Mouse (Mus musculus) lung, postnatal 4 days (tissue): ENCODE results near the gene Tmem108.
"Not testable (repeated sequence)": the region's sequence is repeated elsewhere in the genome, so short reads cannot be mapped to it uniquely, and the experiment has no call there.

Source experiments
- DNase-seq, 2 experiments: peaks; one replicate each; pipeline ENCODE4 v3.0.0; 2021

Tmem108 gene

DNA sequence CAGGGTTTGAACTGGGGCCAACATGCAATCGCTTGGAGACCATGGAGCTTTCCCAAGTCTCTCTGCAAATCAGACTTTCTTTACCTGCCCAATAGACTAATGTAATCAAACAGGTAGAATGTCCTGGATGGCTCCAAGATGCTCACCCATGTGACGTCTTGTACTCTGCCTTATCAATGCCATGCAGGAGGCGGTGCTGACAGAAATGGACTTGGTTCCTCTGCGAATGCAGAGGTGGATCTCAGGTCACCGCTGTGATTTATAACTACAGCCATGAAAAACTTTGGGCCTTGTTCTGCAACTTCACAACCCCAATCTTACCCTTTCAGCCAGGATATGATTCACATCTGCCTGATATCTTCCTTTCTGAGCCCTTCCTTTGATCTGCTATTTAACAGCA lies 83.8 kb downstream of the Tmem108 start:
- DNase-seq, result no peak

DNA sequence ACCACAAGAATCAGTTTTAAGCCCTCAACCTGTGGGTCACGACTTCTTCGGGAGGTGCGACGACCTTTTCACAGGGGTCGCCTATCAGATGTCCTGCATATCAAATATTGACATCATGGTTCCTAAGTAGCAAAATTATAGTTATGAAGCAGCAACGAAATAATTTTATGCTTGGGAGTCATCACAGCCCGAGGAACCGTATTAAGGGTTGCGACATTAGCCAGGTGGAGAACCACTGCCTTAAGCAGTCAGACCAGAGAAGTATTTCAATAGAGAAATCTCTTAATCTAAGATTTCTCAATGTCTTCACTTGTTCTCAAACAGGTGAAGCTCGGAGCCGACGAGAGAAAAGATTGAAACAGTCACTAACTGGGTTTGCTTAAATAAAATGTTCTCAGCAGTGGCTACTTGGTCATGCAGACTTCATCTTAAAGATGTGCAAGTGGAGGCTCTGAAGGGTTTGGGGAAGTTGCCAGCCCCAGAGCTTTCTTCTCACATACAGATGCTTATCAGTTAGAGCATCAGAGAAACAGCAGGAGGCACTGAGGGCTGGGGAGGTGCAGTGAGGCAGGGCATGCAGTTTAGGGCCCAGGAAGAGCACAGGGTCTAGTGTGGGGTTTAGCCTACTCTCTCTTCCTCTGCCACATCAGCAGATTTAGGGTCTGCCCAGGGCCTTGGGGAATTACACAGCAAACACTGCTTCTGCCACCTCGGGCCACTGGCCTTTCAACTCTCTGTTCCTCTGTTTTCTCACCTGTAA lies 85.7 kb downstream of the Tmem108 start:
- DNase-seq, result no peak

DNA sequence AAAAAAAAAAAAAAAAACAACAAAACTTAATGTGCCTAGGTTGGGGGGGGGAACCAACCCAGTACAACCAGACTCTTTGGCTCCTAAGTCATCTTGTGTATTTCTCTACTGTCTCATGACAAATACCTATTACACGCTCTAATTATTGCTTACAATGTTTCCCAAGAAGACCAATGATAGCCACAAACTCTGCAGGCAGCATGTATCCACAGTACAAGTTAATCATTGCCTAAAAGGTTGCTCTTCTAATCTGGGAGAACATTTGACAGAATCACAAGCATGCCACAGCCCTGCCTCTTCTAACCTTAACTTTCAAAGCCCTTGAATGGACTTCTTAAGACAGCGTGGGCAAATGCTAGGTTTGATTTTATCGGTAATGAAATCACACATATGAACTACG lies 88.8 kb downstream of the Tmem108 start:
- DNase-seq, result no peak

DNA sequence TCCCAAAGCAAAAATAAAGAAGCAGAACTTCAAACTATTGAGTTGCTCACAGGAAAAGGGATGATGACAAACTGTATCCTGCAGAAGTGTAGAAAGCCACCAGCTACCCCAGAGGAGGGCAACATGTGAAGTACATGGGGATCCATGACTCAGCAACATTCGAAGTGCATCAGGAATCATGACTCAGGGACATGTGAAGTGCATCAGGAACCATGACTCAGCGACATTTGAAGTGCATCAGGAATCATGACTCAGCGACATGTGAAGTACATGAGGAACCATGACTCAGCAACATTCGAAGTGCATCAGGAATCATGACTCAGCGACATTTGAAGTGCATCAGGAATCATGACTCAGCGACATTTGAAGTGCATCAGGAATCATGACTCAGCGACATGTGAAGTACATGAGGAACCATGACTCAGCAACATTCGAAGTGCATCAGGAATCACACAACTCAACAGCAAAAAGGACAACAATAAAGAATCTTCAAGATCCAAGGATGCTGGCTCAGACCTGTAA lies 91.0 kb downstream of the Tmem108 start:
- not testable (repeated sequence) for DNase-seq

DNA sequence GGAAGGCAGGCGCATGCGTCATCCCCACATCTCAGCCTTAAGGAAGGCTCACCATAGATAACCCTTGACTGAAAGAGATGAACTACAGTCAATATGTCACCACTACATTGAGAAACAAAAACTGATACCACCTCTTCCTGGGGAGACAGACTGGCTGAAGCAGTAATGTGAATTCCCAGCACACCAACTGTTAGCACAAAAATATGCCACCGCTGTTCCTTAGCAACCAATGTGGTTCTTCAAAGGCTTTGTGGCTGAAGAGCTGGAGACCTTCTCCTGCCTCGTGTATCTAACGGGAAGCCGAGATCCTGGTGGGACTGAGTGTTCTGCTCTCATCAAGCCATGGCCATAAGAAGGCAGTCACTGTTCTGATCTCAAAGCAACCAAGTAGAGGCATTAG lies 92.8 kb downstream of the Tmem108 start:
- no peak for DNase-seq

DNA sequence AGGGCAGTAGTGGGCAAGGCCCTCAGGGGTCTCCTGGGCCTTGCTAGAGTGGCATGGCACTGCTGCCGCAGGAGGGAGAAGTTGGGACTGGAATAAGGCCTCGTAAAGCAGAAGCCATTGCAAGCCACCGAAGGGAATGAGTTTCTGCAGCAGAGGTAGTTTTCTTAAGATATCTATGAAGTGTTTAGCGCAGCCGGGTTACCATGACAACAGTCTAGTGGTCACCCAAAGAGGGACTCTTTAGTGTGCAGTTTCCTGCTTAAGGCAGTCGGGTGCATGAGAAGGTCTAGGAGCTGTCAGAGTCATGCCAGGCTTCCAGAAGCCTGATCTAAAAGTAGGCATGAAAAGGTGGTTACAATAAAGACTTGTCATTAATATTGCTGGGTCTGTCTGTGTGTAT lies 95.8 kb downstream of the Tmem108 start:
- no peak for DNase-seq

DNA sequence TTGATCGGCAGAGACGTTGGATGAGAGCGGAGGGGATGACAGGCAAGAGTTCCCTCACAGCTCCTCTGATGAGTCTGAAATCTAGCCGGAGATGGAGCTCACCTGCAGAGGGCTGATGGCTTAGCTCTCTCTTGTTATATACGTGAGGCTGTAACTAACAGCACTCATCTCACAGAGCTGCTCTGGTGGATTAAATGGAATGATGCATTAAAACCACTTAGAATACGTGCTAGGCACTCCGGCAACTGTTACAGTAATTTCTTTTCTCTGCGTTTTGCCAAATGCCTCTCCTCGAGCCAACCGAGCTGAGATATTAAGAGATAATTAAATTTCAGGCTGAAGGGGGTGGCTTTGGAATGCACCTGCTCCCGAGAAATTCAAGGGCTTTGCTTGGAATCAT lies 97.5 kb downstream of the Tmem108 start:
- DNase-seq, result no peak

DNA sequence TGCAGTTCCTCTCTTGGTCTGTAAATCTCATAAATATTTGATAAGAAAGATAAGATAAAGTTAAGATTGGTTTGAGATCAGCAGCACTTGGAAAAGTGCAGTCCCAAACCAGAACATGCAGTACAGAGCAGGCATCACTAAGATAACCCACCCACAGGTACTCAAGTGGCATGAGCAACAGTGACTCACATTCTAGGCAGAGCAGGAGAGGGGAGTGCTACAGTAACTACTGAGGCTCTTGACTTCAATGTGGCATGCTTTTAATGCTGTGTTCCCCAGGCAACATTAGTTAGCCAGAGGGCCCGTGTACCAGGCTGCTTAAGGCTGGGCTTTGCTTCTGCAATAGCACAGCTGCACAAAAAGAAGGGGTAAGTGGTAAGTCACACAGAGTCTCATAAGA lies 99.8 kb downstream of the Tmem108 start:
- DNase-seq, result no peak

DNA sequence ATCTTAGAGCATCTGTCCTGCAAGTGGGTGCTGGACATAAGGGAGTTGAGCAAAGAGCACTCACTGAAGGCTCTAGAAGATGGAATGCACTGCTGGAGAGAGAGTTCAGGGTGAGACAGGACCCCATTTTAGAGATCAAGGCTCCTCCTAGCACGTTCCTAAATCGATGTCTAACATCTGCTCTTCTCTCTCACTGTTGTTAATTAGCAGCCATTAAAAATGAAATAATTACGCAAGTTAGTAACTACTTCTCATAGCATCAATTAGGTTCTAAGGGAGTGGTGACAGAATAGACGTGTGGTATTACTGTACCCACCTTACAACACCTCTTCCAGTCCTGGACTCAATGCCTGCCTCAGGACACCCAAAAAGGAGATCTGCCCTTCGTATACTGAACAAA lies 103.7 kb downstream of the Tmem108 start:
- DNase-seq, result no peak

DNA sequence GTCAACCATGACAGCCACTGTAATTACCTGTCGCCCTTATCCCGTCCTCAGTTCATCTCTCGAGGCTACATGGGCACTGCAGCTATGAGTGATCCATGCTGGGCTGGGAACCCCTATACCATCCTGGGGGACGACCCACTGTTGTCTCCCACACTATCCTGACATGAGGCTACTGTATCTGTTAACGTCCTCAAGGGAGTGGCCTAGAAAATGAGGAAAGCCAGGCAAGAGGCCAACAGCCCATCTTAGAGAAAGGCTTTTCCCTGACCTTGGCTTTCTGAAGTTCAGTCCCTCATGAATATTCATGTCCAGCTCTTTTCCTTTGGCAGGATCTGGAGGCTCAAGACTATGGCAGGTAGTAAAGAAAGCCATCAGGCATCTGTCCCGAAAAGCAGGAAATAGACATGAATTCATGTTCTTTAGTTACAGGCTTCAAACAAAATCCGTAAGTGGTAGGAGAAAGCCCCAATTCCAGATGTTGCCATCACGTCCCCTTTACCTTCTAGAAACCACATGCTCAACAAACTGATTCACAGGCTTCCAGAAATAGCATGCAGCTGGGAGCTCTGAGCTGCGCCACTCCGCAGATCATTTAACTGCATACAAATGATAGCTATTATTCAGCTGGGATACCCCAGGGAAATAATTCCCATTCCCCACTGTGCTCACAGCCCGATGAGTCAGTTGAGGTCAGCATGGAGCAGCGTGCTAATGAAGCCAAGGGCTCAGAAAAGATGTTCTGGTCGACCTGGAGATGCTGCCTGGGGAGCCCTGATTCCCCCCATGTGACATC lies 104.3 kb downstream of the Tmem108 start:
- no peak for DNase-seq

DNA sequence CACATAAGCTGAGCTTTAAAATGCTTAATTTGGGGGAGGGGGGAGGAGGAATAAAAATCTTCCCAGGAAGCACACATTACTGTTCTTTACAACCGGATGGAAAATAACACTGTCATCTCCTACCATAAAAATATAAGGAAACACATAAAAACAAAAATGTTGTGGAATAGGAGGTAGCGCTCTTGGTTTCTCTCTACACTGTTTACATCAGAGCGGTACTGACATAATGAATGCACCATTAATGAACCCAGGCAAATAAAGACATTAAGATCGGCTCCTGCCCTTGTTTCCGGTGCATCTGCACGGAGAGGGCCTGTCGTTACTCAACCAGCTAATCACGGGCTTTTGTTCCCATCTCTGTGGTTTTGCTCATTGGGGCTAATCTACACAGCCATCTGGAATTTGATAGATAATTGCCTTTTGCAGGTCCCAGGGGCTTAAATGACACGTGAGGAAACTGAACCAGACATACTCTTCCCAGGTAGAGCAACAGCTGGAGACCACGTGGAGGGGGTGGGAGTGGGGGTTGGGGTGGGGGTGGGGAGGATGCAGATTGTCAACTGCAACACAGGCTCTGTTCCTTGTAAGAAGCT lies 107.5 kb downstream of the Tmem108 start:
- DNase-seq, result no peak

DNA sequence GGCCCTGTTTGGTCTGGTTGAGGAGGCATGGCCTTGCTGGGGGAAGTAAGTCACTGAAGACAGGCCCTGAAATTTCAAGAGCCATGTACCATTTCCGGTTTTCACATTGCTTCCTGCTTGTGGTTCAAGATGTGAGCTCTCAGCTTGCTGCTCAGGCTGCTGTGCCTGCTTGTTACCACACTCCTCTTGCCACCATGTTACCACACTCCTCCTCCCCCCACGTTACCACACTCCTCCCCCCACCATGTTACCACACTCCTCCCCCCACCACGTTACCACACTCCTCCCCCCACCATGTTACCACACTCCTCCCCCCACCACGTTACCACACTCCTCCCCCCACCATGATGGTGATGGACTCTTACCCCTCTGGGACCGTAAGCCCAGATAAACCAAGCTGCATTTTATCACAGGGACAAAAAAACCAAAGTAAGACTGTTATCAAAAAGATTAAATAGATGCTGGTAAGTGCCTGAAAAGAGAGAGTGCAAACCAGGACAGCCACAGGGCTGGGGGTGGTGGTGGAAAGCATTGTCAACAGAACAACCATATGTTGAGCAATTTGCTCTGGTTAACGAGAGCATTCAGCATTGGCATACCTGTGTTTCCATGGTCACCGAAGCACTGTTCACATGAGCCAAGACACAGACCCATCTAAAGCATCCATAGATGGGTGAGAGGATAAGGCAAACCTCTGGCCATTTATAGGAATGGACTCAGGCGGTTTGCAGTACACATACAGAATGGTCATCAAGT lies 109.3 kb downstream of the Tmem108 start:
- no peak for DNase-seq

DNA sequence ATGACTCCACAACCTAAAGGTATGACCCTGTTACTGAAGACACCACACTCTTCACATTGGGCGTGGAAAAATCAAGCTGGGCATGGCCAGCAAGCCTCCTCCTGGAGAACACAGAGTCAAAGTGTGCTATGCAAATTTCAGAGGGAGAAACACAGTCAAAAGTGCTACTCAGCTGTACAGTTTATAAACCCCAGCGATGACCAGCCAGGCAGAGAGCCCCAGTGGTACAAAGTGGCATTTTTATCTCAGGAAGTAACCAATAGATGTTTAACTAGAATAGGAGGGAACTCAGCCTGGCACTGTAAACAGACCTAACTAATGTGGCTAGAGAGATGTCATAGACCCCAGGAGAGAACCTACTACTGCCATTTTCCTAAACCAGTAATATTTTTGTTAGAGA lies 115.0 kb downstream of the Tmem108 start:
- no peak for DNase-seq

DNA sequence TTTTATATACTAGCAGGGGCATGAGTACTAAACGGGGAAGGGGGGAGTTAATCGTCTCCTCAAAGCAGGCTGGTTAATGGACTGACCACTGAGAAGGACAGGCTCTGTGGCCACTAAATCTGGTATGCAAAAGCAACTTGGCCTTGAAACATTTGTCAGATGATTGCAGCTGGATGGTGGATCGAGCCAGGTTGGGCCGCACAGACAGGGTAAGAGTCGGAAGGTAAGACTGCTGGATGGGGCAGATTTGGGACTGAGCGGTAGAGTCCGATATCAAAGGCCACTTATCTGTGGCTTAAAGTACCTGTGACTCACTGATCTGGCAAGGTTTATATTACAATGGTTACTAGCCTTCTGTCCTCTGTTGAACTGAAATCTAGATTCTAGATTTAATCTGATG lies 115.9 kb downstream of the Tmem108 start:
- no peak for DNase-seq

DNA sequence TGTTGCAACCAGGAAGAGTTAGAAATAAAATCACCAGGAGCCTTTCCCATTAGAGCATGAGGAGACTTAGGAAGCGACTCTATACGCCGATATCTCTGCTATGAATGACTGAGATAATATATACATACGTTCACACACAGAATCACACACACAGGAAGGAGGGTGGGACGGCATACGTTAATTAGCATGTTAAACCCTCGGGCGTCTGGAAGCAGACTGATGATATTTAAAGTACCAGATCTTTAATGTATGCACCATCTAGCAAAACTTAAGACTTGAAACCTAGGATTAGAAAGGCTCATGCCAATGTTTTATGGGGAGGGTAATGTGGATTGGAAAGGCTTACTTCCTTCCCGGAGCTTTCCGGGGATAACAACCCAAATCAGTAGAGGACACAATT lies 119.3 kb downstream of the Tmem108 start:
- DNase-seq, result no peak

DNA sequence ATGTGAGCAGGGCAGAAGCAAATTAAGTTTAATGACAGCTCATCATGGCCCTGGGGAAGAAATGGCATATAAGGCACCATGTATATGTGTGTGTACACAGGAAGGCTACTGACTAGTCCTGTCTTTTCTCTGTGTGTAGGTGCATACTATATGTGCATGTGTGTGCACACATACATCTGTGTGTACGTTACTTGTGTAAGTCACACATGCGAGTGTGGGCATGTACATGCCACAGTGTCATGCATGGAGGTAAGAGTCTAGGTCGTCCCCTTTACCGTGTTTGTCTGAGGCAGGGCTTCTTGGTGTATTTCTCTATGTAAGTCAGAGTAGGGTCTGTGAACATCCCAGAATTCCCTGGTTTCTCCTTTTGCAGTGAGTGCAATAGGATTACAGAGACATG lies 120.3 kb downstream of the Tmem108 start:
- DNase-seq, result no peak

DNA sequence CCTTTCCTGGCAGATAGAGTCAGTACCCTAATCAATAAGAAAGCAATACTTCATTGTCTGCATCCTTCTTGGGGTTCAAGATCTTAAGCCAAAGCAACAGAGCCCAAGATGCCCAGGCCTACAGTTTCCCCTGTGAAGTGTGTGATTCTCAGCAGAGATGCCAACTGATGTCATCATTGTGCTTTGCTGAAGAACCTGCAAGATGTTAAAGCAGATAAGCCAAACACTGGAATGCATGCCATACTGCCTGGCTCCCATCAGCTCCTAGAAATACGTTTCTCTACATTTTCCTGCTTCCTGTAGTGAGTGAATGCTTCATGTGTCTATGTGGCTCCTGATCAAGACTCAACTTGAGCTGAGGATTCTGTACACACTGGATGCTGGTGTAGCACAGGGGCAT lies 122.2 kb downstream of the Tmem108 start:
- no peak for DNase-seq

DNA sequence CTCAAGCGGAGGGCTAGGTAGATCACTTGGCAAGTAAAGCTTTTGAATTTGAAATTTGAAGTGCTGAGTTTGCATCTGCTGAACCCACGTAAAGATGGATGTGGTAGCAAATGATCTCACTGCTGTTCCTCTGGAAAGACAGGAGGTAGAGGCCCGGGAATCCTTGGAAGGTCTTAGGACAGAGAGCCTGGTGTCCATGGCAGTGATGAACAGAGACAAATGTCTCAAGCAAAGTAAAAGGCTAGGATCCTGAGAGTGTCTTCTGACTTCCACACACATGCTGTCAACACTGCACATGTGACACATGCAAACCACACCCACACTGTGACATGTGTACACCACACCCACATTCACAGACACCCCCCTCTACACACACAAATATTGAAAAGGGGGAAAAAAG lies 124.2 kb downstream of the Tmem108 start:
- DNase-seq, result no peak

DNA sequence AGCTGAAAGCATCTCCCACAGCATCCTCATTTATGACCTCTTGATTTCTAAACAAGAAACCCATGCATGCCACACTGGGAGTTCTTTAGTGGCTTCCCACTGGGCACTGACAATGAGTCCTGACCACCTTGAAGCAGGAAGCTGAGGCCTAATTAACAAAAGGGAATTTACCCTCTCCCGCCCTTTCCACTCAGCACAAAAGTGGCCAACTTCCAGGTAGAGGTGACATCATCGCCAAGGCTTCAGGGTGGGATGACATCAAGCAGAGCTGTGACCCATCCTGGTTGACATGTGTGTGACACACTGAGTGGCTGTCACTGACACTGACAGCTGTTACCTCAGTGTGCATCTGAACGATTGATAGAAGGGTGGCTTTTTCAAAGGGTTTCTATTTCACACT lies 124.8 kb downstream of the Tmem108 start:
- no peak for DNase-seq

DNA sequence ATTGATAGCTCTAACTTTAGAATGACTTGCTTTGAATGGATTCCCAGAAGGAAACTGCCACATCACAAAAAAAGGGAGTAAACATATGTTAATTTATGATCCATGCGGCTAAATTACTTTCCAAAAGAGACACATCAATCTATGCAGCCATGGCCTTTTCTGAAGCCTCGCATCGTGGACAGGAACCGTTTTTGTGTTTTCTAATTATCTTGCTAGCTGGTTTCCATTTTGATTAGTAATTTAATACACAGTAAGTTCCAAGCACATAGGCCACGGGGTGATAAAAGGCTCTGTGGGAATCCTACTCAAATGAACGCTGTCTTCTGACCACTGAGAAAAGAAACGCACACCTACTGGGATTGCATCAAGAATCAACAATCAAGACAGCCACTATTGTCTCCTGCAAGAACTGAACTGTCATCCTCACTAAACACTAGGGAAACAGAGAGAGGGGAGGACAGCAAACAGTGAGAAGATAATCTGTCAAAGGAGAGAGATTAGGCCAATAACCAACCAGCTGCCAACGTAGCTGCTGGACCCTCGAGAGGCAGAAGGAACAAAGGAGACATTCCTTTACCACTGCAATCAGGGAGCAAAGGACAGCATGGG lies 132.7 kb downstream of the Tmem108 start:
- no peak for DNase-seq

DNA sequence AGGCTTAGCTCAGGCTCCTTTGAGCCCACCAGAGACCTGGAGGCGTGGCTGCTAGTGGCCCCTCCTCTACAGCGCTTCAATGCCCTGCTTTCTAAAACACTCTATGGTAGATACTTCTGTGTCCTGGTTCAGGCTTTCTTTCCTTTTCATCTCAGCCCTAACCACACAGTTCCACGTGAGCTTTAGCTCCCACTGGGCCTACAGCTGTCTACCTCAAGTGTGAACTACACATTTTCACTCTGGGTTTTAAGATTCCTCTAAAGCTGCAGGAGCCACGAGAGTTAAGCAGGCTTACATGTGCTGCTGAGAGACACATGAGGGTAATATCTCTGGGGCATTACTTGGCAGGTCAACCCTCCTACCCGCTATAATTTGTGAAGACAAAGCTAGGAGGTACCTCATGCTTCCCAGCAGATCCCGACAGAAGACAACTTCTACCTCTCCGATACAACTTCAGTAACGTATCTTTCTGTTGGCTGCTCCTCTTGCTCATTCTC lies 134.2 kb downstream of the Tmem108 start:
- DNase-seq, result no peak

DNA sequence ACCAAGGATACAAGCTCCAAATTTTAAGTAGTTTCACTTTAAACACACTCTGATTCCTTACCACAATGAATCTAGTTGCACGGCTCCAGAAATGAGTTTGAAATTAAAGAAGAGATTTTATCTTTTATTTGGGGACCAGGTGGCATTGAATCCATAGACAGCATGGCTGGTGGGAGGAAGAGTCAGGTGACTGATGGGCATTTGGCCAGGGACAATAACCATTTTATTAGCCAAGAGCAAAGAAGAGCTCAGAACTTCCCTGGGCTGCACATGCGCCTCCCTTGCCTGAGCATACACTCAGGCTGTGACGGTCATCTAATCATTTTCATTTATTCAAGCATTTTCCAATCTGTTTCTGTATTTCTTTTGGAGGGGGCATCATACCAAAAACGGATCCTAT lies 135.5 kb downstream of the Tmem108 start:
- no peak for DNase-seq

DNA sequence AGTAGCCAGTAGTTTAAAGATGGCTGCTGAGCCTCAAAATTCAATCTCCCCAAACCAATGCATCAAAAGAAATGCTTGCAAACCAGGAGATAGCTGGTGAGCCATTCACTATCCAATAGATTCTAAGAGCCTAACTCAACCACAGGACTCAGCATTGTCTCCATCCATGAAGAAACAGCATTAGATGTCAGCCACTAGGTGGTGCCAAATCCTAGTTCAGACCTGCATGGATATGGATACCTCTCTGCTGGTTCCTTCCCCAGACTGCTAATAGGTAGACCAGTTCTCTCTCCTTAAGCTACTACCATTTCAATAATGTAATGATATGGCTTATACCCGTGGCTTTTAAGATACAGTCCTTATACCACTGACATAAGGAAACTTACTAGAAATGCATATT lies 137.0 kb downstream of the Tmem108 start:
- DNase-seq, result peak in 1 of 2 experiments; percentile 72
